Mouse (Mus musculus): ENCODE data around the gene Rere.
"Not testable (repeated sequence)": the region's sequence is repeated elsewhere in the genome, so short reads cannot be mapped to it uniquely, and the experiment has no call there.

The Rere gene

GRCm38 (mm10) chr4:150472751-150473436 lies 191.4 kb downstream of the Rere start:
- no peak for DNase-seq

GRCm38 (mm10) chr4:150473437-150474070 lies 192.1 kb downstream of the Rere start:
- no peak for DNase-seq

GRCm38 (mm10) chr4:150474086-150474485 lies 192.6 kb downstream of the Rere start:
- DNase-seq = no peak

GRCm38 (mm10) chr4:150476258-150476657 lies 194.8 kb downstream of the Rere start:
- no peak for DNase-seq

GRCm38 (mm10) chr4:150478006-150478405 lies 196.6 kb downstream of the Rere start:
- DNase-seq = no peak

GRCm38 (mm10) chr4:150483081-150483480 lies 201.6 kb downstream of the Rere start:
- DNase-seq = not testable (repeated sequence)

- no peak for DNase-seq
Observed at GRCm38 (mm10) chr4:150486097-150486496, 204.7 kb downstream of the Rere start.

- DNase-seq = no peak
Observed at GRCm38 (mm10) chr4:150487109-150487508, 205.7 kb downstream of the Rere start.

GRCm38 (mm10) chr4:150488096-150488748 lies 206.8 kb downstream of the Rere start:
- DNase-seq = peak; percentile 79

- DNase-seq = peak; percentile 26
Observed at GRCm38 (mm10) chr4:150488767-150489166, 207.3 kb downstream of the Rere start.

- no peak for DNase-seq
Observed at GRCm38 (mm10) chr4:150490050-150490449, 208.6 kb downstream of the Rere start.

GRCm38 (mm10) chr4:150491710-150492109 lies 210.3 kb downstream of the Rere start:
- DNase-seq = no peak

- DNase-seq = no peak
Observed at GRCm38 (mm10) chr4:150493258-150493937, 212.0 kb downstream of the Rere start.

- not testable (repeated sequence) for DNase-seq
Observed at GRCm38 (mm10) chr4:150493938-150494330, 212.5 kb downstream of the Rere start.

GRCm38 (mm10) chr4:150495568-150495967 lies 214.1 kb downstream of the Rere start:
- DNase-seq = no peak

GRCm38 (mm10) chr4:150504304-150505021 lies 223.0 kb downstream of the Rere start:
- DNase-seq = no peak

- no peak for DNase-seq
Observed at GRCm38 (mm10) chr4:150509026-150509712, 227.7 kb downstream of the Rere start.

GRCm38 (mm10) chr4:150510036-150510435 lies 228.6 kb downstream of the Rere start:
- DNase-seq = no peak

- DNase-seq = not testable (repeated sequence)
Observed at GRCm38 (mm10) chr4:150513387-150513786, 231.9 kb downstream of the Rere start.

GRCm38 (mm10) chr4:150516201-150516600 lies 234.8 kb downstream of the Rere start:
- no peak for DNase-seq

- DNase-seq = no peak
Observed at GRCm38 (mm10) chr4:150517381-150517780, 235.9 kb downstream of the Rere start.

GRCm38 (mm10) chr4:150518826-150519225 lies 237.4 kb downstream of the Rere start:
- DNase-seq = no peak

Measured in cerebellum, adult 11-12 months (tissue).